Mouse (Mus musculus): ENCODE results near the gene Ppil4. TPM values are rescaled to one million over a fixed set of nuclear protein-coding genes. Genes with fewer than 3 reads are reported as not detected.

The Ppil4 gene
- total RNA-seq, 2 experiments from 2014 or later: 33.4 to 33.9 TPM

DNA sequence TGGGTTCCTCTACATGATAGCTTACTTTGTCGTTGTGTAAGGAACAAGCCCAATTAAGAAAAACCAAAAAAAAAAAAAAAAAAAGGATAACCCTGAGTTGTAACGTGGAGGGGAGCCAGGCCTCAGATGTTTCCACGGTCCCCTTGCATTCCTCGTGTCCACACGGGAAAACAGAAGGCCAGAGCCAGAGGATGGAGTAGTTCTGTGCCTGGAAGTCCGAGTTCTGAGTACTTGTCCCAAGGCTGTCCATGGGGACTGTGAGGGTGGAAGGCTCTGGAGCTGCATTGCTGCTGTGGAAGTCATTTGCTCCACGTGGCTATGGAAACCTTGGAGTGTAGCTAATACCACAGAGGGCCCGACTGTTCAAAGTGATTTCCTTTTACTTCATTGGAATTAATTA lies 52.4 kb downstream of the Ppil4 start:
- intact Hi-C loops (cut with DNase I): no loop called here
- DNase-seq (ENCODE audit: low spot score in 2 of 2): no peak

GRCm38 (mm10) chr10:7845991-7846390 lies 53.3 kb downstream of the Ppil4 start:
- intact Hi-C loops (cut with DNase I): no loop called here
- DNase-seq (ENCODE audit: low spot score in 2 of 2): no peak

DNA sequence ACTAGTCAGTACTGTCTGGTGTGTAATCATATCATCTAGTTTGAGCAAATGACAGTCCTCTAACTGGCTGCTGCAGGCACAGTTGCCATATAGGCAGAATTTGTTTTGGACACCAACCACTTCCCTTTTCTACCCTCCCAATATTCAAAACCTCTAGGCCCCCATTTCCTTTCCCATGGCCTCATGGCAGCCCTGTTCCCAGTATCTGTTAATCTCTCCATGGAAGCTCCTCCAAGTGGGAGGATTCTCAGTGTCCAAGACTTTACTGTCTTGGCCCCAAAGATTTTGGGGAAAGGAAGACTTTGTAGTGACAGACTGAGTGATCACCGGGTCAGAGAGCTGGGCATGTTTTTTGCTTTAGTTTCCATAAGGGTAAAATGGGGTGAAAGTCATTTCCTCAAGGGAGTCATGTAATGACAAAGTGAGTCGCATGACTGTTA lies 54.5 kb downstream of the Ppil4 start:
- DNase-seq (ENCODE audit: low spot score in 2 of 2): no peak
- intact Hi-C loops (cut with DNase I): no loop called here

DNA sequence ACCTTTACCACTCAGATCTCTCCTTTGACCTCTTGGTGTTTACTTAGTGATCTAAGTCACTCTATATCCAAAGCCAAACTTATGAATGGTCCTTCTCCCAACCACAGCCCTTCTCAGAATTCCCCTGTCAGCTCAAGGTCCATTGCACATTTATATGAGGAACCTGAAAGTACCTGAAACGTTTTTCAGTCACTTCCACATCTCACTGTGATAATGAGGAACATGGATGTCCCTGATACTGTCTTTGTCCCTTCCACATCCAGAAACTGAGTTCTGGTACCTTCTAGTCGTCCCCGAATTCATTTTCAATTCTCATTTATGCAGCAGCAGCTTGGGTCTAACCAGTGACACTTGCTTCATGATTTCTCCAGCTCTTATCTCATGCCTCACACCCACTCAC lies 59.2 kb downstream of the Ppil4 start:
- DNase-seq (ENCODE audit: low spot score in 2 of 2): no peak

DNA sequence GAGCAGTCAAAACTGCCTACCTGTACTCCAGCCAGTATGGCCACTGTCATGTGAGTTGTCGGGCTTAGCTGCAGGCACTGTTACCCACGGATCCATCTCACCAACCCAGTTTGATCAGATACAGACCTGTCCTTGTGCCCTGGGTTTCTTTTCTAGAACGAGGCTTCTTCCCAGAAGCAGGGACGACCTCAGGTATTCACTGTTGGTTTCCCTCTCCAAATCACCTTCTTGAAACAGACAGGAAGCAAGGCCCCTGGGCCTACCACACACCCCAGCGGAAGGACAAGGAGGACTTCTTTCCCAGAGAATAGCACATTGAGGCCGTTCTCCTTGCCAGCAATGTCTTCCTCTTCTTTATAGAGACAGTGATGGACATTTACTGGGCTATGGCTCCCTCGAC lies 67.8 kb downstream of the Ppil4 start:
- DNase-seq (ENCODE audit: low spot score in 2 of 2): no peak
- intact Hi-C loops (cut with DNase I): no loop called here

More for the DNA sequence above, 59.2 kb downstream of the Ppil4 start:
- intact Hi-C loops (cut with DNase I): no loop called here

GRCm38 (mm10) chr10:7861259-7861936 lies 68.7 kb downstream of the Ppil4 start:
- no peak for DNase-seq (ENCODE audit: low spot score in 2 of 2)
- intact Hi-C loops (cut with DNase I): no loop called here

- intact Hi-C loops (cut with DNase I): no loop called here
- DNase-seq (ENCODE audit: low spot score in 2 of 2): no peak
Observed at GRCm38 (mm10) chr10:7861937-7862657, 69.4 kb downstream of the Ppil4 start.

DNA sequence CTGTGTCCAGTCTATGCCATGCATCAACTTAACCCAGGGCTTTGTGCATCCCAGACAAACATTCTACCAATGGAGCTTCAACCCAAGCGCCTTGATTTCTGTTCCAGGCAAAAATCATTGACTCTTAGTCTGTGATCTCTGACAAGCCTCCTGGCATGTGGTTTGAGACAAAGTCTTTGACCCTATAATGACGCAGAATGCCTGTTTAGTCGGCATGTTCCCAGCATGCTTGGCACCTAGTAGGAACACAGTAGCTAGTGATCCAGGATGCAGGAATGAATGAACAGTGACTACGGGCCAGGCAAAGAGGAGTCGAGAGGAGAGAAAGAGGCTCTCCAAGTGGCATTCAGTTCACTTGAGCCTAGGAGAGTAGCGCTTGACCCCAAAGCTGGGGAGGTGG lies 70.7 kb downstream of the Ppil4 start:
- intact Hi-C loops (cut with DNase I): no loop called here
- no peak for DNase-seq (ENCODE audit: low spot score in 2 of 2)

- no peak for DNase-seq (ENCODE audit: low spot score in 2 of 2)
- intact Hi-C loops (cut with DNase I): no loop called here
Observed at GRCm38 (mm10) chr10:7864184-7864583, 71.5 kb downstream of the Ppil4 start.

- intact Hi-C loops (cut with DNase I): no loop called here
Observed at GRCm38 (mm10) chr10:7864806-7865205, 72.1 kb downstream of the Ppil4 start.

DNA sequence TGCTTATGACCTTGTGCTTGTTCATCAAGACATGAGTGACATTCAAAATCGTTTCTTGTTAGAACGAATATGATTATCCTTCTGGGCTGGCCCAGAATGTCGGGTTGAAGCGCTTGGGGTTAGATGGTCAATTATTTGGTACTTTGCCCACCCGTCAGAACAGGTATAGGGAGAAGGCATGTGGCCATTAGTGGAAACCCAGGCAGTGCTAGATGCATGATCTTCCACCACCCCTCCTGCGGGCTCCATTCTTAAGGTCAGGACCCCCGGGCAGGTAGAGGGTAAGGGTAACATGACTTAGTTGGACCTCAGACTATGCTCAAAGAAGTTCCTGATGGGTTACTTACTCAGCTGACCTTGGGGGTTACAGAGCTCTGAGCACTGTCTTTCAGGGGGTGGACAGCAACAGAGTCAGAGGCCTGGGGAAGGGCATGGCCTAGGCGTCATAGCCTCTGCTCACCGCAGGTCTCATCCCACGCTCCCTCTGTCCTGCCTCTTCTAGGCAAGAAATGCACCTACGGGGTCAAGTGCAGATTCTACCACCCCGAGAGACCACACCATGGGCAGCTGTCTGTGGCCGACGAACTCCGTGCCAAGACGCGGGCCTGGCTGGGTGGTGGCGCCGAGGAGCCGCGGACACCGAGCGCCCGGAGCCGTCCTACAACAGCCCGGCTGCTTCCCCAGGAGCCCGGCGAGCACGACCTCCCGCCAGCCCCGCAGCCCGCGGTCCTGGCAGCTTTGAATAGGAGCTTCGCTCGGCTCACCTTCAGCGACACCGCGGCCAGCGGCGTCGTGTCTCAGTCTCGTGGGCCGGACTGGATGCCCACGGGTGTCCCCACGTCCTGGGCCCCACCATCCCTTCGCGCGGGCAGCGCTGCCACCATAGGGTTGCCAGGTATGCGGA lies 74.3 kb downstream of the Ppil4 start:
- DNase-seq (ENCODE audit: low spot score in 2 of 2): peak in 1 of 2 experiments; percentile 18
- intact Hi-C loops (cut with DNase I): no loop called here

More at GRCm38 (mm10) chr10:7864806-7865205, 72.1 kb downstream of the Ppil4 start:
- DNase-seq (ENCODE audit: low spot score in 2 of 2): no peak

- no peak for DNase-seq (ENCODE audit: low spot score in 2 of 2)
- intact Hi-C loops (cut with DNase I): no loop called here
Observed at GRCm38 (mm10) chr10:7867666-7868030, 75.0 kb downstream of the Ppil4 start.

GRCm38 (mm10) chr10:7869746-7870145 lies 77.1 kb downstream of the Ppil4 start:
- DNase-seq (ENCODE audit: low spot score in 2 of 2): no peak
- intact Hi-C loops (cut with DNase I): no loop called here

GRCm38 (mm10) chr10:7870571-7871315 lies 78.1 kb downstream of the Ppil4 start:
- peak; percentile 59 to 83 for DNase-seq (ENCODE audit: low spot score in 2 of 2)
- intact Hi-C loops (cut with DNase I): no loop called here

- no peak for DNase-seq (ENCODE audit: low spot score in 2 of 2)
- intact Hi-C loops (cut with DNase I): no loop called here
Observed at GRCm38 (mm10) chr10:7871381-7872020, 78.8 kb downstream of the Ppil4 start.

All from left cerebral cortex, postnatal 14 days (tissue).